Mouse (Mus musculus) cerebellum, adult 2 months (tissue): Measurements from ENCODE around the gene Gins3.

Experiments
- CTCF ChIP-seq: fragments of 200-500 bp; IDR thresholded peaks from 2 replicates; pipeline ENCODE4 v1.5.1; 2011; ENCODE audit warnings: low read depth, mild to moderate bottlenecking, control low read depth, low read length, moderate library complexity, borderline replicate concordance; ENCODE audit not compliant: insufficient read depth
- POLR2A ChIP-seq: fragments of 200-500 bp; IDR thresholded peaks from 2 replicates; pipeline ENCODE4 v1.6.1; 2011; ENCODE audit warnings: low read length, control low read depth, borderline replicate concordance; ENCODE audit not compliant: insufficient read depth

GRCm38 (mm10) chr8:95662885-95663598 is 29.8 kb downstream of the Gins3 start:
- TF ChIP-seq POLR2A: no peak
- no peak for TF ChIP-seq CTCF
